Mouse (Mus musculus) spleen, adult 18-20 months (tissue): ENCODE data around the gene Gh.
A peak's percentile ranks its signal among the peaks of the same experiment; 100 is the strongest.

ENCODE experiments used
- DNase-seq, 2 experiments: peaks; one replicate each; pipeline ENCODE4 v3.0.0; 2022; ENCODE audit warnings: mixed read lengths in 2 of 2

The Gh gene

GRCm38 (mm10) chr11:106268326-106269059 lies 33.2 kb downstream of the Gh start:
- DNase-seq = no peak

DNA sequence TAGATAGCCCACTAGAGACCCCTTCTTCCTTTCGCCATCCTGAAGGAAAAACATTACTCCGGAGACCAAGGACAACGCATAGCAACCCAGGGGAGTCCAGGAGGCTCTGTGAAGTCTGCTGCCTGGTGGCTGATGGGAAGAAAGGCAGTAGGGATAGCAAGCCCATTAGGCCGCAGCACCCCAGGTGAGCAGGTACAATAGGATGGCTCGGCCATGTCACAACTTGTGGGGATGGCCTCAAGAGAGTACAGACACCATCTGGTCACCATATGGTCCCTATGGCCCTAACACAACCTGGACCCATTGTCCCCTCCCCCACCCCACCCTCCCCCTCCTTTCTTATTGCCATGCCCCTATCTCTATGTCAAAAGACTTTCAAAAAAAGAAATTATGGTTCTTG lies 33.8 kb downstream of the Gh start:
- DNase-seq = no peak

GRCm38 (mm10) chr11:106267311-106267852 lies 34.3 kb downstream of the Gh start:
- DNase-seq = no peak

- DNase-seq = no peak
These were observed 35.2 kb downstream of the Gh start for GRCm38 (mm10) chr11:106266431-106266830.

- no peak for DNase-seq
These were observed 36.1 kb downstream of the Gh start for GRCm38 (mm10) chr11:106265570-106265969.

DNA sequence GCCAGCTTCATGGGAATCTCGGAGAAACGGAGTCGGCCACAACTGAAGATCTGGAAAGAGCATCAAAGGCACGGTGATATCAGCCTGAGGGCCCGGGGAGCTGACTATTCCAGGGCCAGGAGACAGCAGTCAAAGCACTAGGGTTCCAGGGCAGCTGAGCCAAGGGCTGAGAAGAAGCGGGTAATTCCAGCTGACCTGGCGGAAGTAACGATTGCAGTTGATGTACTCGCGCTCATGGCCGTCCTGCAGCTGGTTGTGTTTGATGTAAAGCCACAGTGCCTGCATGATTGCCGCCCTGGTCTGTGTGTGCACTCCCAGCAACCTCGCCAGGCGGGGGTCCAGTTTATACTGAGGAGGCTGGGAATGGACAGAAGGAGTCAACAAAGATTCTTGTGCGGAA lies 36.7 kb downstream of the Gh start:
- no peak for DNase-seq

DNA sequence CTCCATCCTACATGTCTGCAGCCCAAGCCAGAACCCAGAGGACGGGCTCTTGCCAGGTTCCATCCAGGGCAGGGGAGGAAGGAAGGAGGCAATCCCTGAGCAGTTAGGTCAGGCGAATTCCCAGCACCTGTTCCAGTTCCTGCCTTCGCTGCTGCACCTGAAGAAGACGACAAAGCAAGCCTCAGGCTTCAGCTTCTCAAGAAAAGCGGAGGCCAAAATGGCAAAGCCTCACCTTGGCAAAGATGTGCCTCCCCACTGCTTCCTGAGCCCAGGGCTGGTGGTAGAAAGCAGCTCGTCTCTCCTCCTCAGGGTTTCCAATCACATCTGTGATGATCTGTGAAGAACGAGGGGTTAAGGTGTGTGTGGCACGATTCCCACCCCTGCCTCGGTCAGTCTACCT lies 37.7 kb downstream of the Gh start:
- no peak for DNase-seq

DNA sequence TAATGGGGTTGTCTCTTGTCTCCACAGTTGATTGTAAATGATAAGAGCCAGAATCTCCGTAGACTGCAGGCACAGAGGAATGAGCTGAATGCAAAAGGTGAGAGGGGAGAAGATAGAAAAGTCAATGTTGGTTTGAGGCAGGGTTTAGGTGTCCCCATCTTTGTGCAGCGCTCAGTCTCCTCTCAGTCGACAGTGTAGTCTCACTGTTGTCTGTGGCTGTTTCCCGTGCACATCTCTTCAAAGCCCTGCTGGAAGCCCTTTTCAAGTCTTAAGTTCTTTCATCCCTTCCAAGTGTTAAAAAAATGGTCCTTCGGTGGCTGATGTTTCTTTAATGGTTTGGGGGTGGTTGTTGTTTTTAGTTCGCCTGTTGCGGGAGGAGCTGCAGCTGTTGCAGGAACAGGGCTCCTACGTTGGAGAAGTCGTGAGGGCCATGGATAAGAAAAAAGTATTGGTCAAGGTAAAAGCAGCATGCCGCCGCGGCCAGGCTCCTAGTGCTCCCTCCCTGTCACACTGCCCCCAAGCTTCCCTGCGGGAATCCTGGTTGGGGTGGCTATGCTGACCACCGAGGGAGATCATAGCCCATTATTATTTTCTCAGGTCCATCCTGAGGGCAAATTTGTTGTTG lies 40.7 kb downstream of the Gh start:
- DNase-seq = no peak

- no peak for DNase-seq
These were observed 44.9 kb downstream of the Gh start for GRCm38 (mm10) chr11:106256775-106257174.

DNA sequence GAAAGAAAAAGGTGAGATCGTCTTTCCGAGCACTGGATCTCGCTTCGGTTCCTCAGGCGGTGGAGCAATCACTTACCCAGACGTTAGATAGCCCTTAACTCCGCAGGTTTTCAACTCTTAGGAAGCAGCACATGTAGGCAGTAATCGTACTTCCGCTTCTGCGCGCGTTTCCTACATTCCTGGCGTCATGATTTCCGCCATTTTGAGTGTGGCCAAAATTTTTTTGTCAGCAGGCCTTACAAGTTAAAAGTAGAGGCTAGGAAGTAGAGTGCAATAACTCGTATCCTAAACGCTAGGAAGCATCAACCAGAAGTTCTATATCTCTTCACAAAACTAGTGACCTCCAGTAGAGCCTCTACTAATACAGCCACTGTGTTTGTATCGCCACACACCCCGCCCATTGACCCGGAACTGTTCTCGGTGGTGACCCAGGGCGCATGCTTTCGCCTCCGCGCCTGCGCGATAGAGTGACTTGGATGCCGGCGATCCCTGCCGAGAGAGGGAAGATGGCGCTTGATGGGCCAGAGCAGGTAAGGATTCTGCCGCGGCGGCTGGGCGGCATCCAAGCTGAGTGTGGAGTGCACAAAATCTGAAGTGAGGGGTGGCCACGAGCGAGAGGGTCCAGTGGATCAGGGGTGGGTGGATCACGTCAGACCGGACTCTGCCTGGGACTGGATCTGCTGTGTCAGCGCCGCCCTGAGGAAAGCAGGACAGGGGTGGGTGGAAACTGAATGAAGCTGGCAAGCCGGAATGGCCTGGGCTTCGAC lies 45.8 kb downstream of the Gh start, which contains the start of the genes Ftsj3 and Psmc5:
Ftsj3 (minus strand) TSS at position 395 of the 767 bp plus-strand sequence.
Psmc5 (plus strand) TSS at position 470 of the 767 bp plus-strand sequence.
- peak; percentile 94 to 99 for DNase-seq

DNA sequence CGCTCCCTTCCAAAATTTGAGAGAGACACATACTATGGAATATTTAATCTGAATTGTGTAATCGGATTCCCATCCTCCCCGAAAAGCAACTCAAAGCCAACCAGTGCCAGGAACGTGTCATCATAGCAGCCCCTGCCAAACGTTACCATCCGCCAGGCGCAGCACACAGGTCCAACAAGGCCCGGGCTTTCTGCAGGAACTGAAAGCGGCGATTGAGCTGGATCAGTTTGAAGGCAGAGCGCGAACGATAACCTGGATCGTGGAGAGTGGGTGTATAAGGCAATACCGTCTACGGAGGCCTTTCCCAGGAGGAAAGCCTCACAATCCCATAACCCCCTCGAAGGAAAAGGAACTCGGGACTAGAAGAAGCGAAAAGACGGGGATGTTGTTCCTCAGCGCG lies 46.5 kb downstream of the Gh start:
- no peak for DNase-seq

- no peak for DNase-seq
These were observed 46.9 kb downstream of the Gh start for GRCm38 (mm10) chr11:106254767-106255166.
